Mouse (Mus musculus) retina, adult 2 months (tissue): ENCODE results near the gene Slc16a4.

Source experiments
- DNase-seq: peaks from one replicate; pipeline ENCODE4 v3.0.0-alpha.2; 2012; ENCODE audit warnings: low read depth, low spot score

The Slc16a4 gene

DNA sequence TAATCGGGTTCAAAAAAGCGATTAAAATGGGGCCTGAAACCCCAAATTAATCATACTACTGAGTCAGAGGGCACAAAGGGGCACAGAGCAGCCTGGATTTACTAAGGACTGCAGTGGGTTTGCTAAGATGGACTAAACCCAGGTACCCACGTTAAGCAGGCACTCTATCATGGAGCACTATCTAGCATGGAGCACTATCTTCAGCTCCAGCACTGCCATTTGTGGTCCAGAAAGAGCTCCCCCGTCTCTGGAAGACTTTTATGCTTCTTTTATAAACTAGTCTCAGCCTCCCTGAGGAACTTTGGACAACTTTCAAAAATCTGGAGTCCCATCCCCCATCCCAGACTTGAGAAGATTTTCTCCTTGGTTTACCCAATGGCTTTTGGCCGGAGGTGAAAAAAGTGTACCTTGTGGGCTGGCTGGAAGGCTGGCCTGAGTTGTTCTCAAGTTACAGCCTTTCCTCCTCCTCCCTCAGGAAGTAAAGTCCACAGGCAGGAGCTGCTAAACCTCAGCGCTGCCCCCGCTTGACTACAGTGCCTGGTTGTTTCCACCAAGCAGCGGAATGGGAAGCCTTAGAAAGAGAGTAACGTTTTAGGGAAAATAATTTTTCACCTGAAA, at the start of gene Slc16a4:
TSS of gene Slc16a4 (plus strand) at position 467 of the 618 bp plus-strand sequence.
- no peak for DNase-seq

DNA sequence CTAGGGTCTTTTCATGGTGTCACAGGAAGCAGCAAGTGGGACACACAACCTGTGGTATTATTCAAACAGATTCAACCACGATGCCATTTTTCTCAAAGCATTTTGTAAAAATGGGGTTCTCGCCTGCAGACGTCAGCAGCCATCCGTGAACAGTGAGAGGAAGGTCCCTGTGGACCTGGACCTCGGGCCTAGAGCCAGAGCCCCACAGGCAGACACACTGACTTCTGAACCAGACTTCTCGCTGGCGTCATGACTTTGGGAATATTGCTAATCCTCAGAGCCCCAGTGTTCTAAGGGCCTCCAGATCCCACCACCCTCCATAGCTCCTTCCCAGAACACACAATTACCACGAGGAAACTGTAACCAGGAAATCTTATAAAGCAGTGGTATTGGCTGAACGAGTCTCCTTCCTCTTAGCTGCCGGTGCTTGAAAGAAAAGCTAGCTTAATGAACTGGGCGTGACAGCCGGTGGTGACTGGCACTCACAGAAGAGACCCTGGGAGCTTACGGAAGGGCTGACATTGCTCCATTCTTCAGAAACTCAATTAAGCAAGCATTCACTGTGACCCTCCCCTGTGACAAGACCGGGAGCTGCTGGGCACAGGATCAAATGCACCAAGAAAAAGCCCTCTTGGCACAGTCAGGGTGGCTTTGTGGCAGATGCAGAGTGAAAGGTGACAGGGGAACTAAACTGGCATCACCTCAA, 49.5 kb upstream of the Slc16a4 start:
- no peak for DNase-seq

- DNase-seq, result no peak
Measured at GRCm38 (mm10) chr3:107246876-107247275, 44.2 kb upstream of the Slc16a4 start.

DNA sequence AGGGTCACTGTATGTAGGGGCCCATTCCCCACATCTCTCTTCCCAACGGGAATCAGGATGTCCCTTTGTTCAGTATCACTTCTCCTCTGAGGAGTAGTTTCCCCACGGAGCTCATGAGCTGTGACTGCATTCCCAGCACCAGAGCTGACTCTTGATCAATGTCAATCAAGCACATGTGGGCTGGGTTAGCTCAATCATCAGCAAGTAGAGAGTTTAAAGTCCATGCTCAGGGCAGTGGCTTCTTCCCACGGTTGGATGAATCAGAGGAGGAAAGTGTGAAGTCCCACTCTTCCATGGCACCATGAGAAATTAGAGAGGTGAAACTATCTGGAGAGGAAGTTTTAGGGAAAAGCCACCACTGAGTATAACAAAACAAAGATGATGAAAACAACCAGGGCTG, 42.0 kb upstream of the Slc16a4 start:
- no peak for DNase-seq

DNA sequence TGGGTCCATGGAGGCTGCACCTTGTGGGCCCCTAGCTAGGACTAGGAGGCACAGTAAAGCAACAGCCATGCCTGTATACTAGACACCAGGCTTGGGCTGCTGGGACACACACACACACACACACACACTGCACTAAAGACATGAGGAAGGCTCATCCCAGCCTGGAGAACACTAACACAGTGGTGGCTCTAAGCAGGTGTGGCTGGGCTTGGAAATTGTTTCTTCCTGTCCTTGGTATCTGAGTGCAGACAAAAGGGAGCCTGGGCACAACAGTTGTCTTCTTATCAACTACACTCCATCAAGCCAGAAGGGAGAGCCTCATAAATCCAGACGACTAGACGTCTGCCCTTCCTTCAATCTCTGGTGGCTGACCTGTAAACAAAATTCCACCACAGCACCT, 40.7 kb upstream of the Slc16a4 start:
- no peak for DNase-seq

DNA sequence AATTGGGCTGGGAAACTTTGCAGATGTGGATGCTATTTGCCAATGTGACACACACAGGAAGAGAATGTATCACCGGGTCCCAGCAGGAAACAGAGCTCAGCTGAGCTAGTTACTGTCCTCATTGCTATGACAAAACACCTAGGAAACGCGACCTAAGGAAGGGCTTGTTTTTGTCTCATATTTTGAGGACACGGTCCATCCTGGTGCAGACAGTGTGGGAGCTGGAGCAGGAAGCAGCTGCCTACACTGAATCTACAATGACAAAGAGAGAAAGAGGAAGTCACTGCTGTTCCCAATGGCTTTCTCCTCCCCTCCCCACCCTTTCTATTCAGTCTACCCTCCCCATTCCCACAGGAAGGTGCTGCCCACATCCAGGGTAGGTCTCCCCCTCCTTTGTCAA, 39.0 kb upstream of the Slc16a4 start:
- DNase-seq, result no peak

DNA sequence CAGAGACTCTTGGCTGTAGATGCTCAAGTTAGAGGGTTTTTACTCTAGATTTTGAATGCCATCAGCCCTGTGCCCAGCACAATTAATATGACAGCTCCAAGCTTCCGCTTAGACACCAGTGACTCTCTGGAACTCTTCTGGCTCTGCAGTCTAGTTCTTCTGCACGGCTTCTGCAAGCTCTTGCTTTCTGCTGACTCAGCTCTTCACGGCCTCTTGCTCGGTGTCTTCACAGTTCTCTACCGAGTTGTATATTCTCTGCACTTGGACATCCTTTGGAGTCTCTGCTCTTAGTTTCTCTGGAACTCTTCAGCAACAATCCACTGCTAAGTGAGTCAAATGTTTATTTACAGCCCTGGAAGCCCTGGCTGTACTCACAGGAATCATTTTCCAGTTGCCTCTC, 37.1 kb upstream of the Slc16a4 start:
- no peak for DNase-seq

- no peak for DNase-seq
Measured at GRCm38 (mm10) chr3:107255992-107256391, 35.0 kb upstream of the Slc16a4 start.

- no peak for DNase-seq
Measured at GRCm38 (mm10) chr3:107256724-107257123, 34.3 kb upstream of the Slc16a4 start.

DNA sequence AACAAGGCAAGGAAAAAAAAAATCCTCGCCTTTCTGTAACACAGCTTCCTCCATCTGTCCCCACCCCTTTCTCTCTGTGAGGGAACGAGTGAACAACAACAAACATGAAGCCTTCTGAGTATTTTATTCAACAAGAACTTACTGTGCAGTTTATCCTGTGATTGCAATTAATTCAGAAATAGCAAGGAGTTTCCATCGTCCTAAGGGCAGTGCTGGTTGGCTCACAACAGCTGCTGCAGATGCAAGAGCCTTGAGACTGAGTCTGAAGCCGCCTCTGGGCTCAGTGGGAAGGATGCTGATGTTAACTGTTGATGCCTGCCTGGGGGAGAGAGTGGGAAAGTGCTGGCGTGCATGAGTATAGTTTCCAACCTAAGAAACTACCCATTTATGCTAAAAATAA, 33.1 kb upstream of the Slc16a4 start:
- DNase-seq, result no peak

DNA sequence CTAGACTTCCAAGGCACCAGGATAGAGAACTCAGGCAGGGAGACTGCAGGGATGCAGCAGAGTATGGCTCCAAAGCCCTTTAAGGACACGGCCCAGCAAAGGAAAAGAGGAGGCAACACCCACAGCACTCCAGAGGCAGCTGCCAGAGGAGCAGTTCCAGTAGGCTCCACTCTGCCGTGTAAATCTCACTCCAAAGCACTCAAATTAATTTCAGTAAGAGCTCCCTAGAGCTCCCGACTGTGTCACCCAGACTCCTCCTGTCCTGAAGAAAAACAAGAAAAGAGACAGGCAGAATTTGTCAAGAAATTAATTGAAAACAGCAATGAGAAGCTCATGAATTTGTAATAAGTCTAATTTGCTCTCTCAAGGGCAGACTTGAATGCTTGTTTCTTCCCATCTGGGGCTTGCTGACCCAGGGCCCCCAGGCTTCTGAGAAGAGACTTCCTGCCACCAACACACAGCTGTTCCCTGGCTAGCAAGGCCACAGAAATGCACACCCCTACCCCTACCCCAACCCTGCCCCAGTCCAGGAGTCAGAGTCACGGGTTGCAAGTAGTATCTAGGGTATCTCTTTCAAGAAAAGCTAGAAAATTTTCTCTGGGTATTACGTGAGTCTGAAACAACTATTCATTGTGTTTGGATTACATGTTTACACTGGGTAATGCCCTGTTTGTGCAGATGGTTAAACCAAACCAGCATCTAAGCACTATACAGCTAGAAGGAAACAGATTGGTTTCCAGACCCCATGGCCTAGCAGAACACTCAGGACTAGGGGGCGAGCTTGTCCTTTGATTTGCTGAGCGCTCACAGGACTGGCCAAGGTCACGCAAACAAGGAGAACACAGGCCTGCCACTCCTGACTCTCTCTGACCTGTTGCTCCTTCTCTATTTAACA, 29.8 kb upstream of the Slc16a4 start:
- no peak for DNase-seq

- no peak for DNase-seq
Measured at GRCm38 (mm10) chr3:107261851-107262165, 29.2 kb upstream of the Slc16a4 start.

DNA sequence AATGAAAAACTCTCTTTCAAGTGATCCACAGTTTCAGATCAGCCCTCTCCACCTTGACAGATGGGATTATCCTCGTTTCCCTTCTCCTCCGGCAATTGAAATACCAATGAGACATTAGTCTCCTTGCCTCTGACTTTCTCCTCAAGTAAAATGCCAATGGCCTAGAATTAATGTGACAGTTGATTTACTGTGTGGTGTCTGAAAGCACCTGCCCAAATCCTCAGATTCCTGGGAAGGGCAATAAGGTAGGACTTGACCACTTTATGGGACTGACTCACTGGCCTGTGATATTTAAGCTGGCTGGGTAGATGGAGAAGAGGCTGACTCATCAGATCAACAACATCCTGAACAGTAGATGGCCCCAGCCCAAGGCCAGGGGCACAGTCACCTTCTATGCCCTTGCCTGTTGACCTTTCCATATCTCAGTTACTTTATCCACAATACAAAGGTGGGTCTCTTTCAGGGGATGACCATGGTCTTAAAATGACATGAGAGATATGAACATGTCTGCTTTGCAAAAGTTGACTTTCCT, 24.1 kb upstream of the Slc16a4 start:
- no peak for DNase-seq

DNA sequence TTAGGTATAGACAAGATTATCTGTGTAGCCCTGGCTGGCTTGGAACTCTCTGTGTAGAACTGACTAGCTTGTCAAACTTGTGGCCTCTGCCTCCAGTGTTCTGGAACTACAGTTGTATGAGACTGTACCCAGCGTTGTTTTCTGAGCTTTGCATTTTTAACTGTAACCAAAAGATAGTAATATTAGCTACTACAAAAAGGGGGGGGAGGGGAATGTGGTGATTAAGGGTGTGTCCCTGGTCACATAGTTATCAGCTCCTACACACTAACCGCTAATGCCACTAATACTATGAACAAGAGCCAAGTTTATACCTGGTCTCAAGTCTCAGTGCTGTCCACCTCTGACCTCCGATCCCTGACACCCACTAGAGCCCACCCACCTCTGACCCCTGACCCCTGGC, 18.6 kb upstream of the Slc16a4 start:
- DNase-seq, result no peak

GRCm38 (mm10) chr3:107273820-107274219, 17.2 kb upstream of the Slc16a4 start:
- DNase-seq, result peak; percentile 38

DNA sequence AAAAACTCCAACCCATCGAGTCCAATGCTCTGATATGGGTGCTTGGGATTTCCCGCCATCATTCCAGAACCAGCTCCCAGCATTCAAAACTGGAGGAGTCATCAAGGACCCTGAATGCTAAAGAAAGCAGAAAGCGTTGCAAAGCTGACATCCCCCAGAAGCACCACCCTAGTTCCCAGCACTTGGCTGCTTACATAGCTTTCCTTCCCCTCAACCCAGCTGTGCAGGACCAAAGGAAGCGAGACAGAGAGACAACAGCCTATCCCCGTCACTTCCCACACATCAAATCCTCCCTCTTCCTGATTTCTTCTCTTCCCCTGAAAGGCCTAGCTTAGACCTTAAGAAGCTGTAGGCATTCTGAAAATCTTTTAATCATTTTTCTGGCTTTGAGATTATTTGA, 15.7 kb upstream of the Slc16a4 start:
- DNase-seq, result no peak

DNA sequence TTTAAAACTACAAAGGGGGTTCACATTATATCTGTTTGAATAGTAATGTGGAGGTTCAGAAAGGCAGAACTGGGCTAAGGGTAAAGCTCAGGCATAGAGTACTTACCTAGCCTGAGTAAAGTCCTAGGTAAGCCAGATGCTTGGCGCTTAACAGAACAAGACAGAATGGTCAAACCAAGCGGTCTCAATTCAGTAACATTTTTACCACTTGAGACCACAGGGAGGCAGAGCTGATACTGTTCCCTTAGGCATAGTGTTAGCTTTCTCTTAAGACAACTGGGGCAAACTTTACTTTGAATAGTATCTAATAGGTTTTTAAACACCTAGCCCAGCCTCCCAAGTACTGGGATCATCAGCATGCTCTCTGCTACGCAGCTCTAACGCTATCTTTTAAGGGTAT, 15.0 kb upstream of the Slc16a4 start:
- no peak for DNase-seq

- no peak for DNase-seq
Measured at GRCm38 (mm10) chr3:107276626-107277025, 14.4 kb upstream of the Slc16a4 start.

DNA sequence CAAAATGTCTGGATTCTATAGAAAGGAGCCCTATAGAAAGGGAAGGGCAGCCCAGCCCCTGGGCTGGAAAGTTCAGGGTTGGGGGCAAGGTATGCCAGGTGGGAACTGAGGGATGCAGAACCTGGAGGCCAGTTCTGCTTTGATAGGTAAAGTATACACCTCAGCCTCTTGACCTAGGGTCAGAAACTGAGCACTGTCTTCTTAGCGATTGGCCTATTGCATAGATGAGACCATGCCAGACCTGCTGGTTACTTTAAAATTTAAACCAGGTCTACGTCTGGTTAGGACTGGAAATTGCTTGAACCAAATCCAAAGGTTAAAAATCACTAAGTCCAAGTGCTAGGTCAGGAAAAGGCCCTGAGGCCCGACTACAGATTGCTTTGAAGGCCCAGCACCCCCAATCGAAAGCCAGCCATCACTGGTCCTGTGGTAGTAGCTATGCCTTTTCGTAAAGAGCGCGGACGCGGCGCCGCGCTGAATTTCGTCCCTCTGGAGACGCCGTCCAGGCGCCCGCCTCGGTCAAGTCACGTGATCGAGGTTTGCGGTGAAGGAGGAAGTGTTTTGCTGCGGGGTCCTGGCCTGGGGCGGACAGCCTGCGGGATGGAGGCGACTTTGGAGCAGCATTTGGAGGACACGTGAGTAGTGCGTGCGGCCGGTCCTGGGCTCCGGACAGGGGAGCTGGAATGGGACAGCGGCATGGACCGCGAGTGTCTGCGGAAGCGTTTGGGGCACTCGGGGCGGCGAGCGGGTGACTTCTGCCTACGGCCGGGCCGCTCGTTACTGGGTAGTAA, 12.4 kb upstream of the Slc16a4 start, which contains the start of gene Lamtor5:
TSS of gene Lamtor5 (plus strand) at position 380 of the 791 bp plus-strand sequence.
- DNase-seq, result peak; percentile 72

DNA sequence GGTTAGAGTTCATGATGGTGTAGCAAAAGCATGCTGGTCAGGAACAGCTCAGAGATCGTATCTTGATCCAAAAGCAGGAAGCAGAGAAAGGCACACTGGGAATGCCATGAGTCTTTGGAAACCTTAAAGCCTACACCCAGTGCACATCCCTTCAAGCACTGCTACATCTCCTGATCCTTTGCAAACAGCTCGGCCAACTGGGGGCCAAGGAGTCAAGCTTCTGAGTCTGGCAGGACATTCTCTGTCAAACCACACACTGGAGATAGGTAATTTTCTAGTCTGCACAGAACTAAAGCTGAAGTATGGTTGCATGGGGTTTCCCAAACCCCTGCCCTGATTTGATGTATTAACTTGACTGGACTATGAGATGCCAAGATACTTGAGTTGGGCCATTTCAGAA, 4.9 kb upstream of the Slc16a4 start:
- no peak for DNase-seq

- no peak for DNase-seq
Measured at GRCm38 (mm10) chr3:107287346-107287745, 3.7 kb upstream of the Slc16a4 start.
